Mouse (Mus musculus): ENCODE measurements around the gene Ptar1.

Ptar1 gene

DNA sequence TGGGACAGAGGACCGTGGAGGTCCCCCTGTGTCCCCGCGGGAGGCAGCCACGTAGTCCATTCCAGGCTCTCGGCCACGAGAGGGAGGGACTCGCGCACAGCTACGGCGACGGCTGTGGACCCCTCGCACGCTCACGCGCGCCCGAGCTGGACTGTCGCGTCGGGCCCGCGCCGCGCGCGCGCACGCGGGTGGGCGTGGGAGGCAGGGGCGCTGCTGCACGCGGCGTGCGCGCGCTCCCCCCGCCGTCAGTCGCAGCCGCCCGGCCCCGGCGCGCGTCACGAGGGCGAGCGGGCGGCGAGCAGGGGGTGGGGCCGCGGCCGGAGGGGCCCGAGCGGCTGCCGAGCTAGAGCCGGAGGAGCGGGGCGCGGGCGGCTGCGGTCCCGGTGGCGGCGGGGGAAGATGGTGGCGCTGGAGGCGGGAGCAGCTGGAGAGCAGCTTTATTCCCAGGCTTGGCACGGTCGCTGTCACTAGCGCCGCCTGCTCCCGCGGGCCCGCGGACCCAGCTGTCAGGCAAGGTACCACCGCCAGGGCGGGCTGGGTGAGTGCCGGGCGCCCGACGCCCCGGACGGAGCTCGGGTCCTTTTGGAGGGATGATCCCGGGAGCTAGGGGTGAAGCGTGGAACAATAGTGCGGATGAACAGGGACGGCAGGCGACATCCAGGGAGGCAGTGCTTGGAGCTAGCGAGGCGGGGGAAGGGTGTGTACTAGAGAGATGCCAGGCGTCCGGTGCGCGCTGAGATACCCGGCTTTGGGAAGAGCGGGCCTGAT is 71.5 kb downstream of the Ptar1 start, which contains the start of gene Apba1:
Gene Apba1 (plus strand): TSS at position 334 of the 768 bp plus-strand sequence.
- DNase-seq (ENCODE audit: low spot score in 2 of 2) = peak; percentile 51 to 70

DNA sequence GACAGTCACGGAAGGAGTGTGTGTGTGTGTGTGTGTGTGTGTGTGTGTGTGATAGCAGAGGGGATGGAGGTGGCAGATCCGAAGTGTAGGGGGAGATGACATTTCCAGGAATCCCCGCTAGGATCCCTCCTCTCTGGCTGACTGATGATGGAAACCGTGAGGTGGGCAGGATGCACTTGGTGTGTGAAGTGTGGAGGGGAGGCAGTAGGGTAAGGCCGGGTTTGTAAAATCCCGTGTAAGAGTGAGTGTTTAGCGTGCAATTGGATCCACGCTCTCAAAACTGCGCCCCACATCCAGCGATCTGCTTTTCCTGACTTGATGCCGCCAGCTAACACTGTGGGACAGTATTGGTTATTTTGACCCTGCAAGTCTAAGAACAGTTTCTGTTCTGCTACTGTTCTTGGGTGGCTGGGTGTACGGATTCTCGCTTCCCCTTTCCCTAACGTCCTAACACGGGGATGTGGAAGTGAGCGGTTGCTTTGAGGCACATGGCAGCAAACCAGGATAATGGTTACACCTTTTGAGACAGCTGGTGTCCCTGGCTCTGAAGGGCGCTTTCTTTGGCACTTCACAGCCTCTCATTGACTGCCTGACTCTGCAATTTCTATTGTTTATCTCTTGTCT is 72.2 kb downstream of the Ptar1 start:
- no peak for DNase-seq (ENCODE audit: low spot score in 2 of 2)

DNA sequence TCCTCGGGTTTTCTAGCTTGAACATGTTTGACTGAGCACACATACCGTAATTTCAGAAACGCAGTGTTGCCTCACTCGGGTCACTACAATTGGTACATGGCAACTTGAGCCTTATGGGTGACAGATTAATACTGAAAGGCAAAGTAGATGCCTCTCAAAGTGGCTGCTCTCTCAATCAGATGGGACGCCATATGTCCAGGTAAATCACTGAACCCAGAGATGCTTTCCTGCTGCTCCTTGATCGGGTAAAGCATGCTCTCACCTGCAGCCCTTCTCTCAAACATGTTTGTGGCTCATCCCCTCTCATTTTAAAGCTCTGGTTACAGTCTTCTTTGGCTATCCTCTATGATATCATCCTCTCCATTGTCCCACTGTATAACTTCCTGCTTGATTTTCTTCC is 76.1 kb downstream of the Ptar1 start:
- no peak for DNase-seq (ENCODE audit: low spot score in 2 of 2)

DNA sequence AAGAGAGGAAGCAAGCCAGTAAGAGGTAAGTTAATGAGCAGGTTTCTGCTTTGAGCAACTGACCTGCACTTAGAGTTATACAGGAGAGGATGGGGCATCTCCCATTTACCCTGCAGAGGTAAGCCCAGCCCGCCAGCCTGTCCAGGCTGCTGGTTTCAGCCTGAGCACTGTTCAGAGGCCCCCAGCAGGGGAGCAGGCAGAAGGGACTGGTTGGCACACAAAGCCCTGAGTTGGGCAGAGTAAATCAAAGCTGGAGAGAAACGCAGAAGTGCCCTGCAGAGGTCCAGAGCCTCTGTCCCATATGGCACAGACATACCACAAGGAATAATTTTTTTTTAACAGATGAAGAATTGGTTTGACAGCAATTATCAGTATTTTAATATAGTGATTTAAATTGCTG is 76.8 kb downstream of the Ptar1 start:
- no peak for DNase-seq (ENCODE audit: low spot score in 2 of 2)

DNA sequence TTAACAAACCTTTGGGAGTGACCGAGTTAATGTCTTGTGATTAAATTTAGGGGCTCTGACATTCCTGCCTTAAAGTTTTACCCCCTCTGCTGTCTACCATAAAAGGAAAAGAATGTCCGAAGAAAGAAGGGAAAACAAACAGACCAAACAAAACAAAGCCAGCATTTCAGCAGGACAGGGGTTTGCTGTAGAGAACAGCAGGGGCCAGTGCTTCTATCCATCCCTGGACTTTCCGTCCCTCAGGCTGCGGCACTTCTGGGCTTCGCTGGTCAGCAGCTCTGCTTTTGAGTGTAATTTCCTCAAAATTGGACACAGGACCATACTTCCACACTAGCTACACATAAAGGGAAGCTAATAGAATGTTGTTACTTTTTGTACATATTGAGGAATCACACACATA is 81.6 kb downstream of the Ptar1 start:
- DNase-seq (ENCODE audit: low spot score in 2 of 2) = no peak

DNA sequence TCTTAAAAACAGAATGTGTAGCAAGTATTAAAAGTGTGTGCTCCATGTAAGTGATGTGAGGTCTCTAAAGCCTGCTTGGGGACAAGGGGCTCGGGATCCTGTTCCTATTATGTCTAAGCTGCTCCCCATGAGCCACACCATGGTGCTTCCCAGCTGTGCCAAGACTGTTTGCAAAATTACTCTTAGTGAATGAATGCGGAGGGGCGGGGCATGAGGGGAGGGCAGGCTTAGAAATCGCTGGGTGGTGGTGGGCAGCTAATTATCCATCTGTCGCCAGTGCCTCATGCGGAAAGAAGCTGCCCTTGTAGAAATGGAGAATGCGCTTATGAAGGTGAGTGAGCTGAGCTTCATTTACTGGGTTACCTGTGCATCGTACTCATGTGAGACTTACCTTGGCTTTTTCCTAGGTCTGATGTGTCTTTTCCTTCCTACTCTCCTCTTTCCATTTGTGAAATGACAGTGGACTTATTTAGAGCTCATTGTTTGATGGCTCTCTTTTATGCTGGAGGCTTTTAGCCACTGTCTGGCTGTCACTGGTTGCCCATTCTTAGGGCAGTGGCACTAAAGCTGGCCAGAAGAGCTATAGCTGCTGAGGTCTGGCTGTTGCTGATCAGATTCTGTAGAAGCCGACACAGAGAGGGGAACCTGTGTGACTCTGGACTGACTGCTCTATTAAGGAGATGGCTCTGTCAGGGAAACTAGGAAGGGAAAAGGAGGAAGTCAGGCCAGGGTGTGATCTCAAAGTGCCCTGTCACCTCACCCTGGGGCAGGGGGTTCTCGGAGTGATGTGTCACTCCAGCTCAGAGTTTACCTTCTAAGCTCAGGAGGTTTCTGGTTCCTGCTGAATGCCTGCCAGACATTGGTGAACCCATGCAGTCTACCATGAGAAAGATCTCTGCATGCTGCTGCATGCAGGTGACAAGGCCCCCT is 83.5 kb downstream of the Ptar1 start:
- no peak for DNase-seq (ENCODE audit: low spot score in 2 of 2)

DNA sequence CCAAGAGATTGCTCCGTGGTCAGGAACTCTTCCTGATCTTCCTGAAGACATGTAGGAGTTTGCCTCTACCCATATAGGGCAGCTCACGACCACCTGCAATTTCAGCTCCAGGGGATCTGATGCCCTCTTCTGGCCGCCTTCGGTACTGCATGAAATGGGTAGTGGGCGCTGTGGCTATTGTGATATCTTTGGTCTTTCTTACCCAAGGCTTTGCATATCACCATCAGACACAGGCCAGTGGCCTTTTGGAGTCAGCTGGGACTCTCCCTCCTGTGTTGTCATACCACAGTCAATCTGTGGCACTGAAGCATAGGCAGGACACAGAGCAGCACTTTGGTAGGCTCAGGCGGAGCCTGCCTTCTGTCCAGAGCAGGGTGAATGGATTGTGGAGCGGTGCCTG is 84.7 kb downstream of the Ptar1 start:
- no peak for DNase-seq (ENCODE audit: low spot score in 2 of 2)

DNA sequence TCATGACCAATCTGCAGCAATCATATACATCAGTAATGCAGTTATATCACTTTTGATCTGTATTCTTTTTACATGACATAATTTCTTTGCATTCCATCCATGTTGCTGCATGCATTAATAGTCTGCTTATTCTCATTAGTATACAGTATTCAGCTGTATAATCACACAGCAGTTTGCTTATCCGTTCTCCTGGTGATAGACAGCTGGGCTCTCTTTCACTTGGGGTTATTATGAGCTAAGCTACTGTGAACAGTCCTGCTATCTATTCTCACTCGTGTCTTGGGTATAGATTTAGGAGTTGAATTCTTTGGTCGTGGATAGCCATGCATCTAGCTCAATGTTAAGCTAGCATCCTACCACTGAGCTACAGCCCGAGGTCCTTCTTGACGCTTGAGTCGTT is 88.1 kb downstream of the Ptar1 start:
- DNase-seq (ENCODE audit: low spot score in 2 of 2) = no peak

DNA sequence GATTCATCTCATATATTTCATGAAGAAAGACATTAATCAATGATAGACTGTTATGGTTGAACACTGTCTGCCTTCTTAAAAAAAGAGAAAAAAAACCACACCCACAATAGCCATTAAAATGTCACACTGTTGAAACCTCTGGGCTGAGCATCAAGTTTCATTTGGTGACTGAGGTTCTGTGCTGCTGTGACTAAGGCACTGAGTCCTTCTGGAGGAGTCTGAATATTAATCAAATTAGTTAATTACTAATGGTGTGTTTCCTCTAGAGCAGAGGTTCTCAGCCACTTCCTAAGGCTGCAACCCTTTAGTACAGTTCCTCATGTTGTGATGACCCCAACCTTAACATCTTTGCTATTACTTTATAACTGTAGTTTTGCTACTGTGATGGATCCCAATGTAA is 91.9 kb downstream of the Ptar1 start:
- DNase-seq (ENCODE audit: low spot score in 2 of 2) = no peak

DNA sequence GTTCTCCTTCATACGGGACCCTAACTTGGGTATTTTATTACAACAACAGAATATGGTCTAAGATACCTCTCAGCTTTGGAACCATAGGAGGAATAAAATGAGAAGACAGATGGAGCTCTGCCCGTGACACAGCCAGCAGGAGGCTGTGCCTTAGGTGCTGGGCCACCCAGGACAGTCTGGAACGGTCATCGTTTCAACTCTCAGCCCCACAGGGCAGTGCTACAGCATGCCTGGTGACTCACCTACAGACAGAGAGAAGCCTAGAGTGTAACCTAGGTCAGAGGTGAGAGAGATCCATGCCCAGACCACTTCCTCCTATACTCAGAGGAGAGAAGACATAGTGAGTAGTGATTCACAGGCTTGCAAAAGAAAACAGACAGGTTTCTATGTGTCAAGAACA is 92.9 kb downstream of the Ptar1 start:
- DNase-seq (ENCODE audit: low spot score in 2 of 2) = no peak

Measured in urinary bladder, adult 18-20 months (tissue).